Mouse (Mus musculus): Measurements from ENCODE around the gene Akt1s1. TPM values are rescaled to one million over a fixed set of nuclear protein-coding genes. Genes with fewer than 3 reads are reported as not detected.

The Akt1s1 gene
- polyA plus RNA-seq, 1 experiment from 2014 or later, result 38.0 TPM

GRCm38 (mm10) chr7:44814952-44815553 is 33.7 kb upstream of the Akt1s1 start:
- H3K9ac ChIP-seq (ENCODE audit: low read depth, low read length), result peak overlapping the region; percentile 35; the same call in 1 of the 2 replicates
- H3K36me3 ChIP-seq (ENCODE audit: control insufficient read depth, insufficient read depth, low read length), result no peaks in the 10 kb centered on the region
- no peaks in the 10 kb centered on the region for H3K27me3 ChIP-seq (ENCODE audit: control insufficient read depth, insufficient read depth, low read length)
- H3K27ac ChIP-seq (ENCODE audit: low read depth, low read length), result peak overlapping the region; percentile 93; the same call in 1 of the 2 replicates
- WGBS, result 34% methylated on average over 14 of the region's 14 CpGs
- no peaks in the 10 kb centered on the region for H3K9me3 ChIP-seq (ENCODE audit: control insufficient read depth, low read length)
- H3K4me1 ChIP-seq (replicated peaks; ENCODE audit: control insufficient read depth, insufficient read depth, low read length), result peaks cover 17% of the 10 kb centered on the region
- DNase-seq (ENCODE audit: low spot score) (no peak), ATAC-seq (ENCODE audit: low FRiP score) (peak; percentile 13)
- H3K4me2 ChIP-seq (replicated peaks; ENCODE audit: low read depth, low read length), result peak overlapping the region; percentile 28
- peak overlapping the region; percentile 92 for H3K4me3 ChIP-seq (ENCODE audit: low read depth, low read length)

DNA sequence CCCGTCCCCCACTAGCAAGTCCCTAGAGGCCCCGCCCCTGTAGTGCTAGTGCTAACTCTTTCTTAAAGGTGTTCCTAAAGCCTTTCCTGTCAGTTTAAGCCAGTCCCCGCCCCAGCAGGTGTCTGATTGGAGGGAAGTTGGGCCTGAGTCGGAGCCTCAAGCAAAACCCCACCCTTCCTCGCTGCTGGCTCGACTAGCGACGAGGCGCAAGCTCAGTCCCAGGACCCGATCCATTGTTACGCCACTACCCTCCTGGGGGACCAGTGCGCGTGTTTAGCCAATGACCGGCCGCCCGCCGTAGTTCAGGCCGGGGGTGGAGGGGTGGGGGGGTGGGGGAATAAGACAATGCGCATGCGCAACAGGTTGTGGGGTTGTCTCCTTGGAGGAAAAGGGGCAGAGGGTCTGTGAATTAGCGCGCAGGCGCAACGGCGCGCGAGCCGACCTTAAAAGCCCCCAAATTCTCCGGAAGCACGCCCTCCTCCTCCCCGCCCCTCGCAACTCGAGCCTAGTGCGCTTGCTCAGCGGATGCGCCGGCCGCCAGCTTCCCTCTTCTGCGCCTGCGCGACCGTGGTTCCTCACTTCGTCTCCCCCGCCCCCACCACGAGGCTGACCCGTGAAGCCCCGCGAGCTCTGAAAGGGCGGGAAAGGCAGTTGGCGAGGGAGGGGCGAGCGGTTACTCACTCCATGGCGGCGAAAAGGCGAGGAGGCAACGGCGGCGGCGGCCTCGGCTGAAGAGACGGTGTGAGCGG is 32.9 kb upstream of the Akt1s1 start, which contains the start of the genes Nup62 and Il4i1:
TSS of gene Nup62 (plus strand) at position 368 of the 749 bp plus-strand sequence.
TSS of gene Il4i1 (plus strand) at position 667 of the 749 bp plus-strand sequence.
- H3K36me3 ChIP-seq (ENCODE audit: control insufficient read depth, insufficient read depth, low read length), result no peaks in the 10 kb centered on the region
- ATAC-seq (ENCODE audit: low FRiP score), result peak; percentile 96

GRCm38 (mm10) chr7:44816470-44817021 is 32.2 kb upstream of the Akt1s1 start, which contains the start of gene Atf5:
Gene Atf5 (minus strand): TSS chr7:44816658.
- WGBS, result 1% methylated on average over 52 of the region's 57 CpGs
- H3K4me2 ChIP-seq (replicated peaks; ENCODE audit: low read depth, low read length), result peak within 1 kb of the TSS; percentile 80
- peak; percentile 26 for ATAC-seq (ENCODE audit: low FRiP score)
- H3K9ac ChIP-seq (ENCODE audit: low read depth, low read length), result peak within 1 kb of the TSS; percentile 95
- no peaks in the 10 kb centered on the region for H3K36me3 ChIP-seq (ENCODE audit: control insufficient read depth, insufficient read depth, low read length)
- H3K27ac ChIP-seq (ENCODE audit: low read depth, low read length), result peak within 1 kb of the TSS; percentile 93
- H3K27me3 ChIP-seq (ENCODE audit: control insufficient read depth, insufficient read depth, low read length), result no peaks in the 10 kb centered on the region
- H3K4me3 ChIP-seq (ENCODE audit: low read depth, low read length), result peak within 1 kb of the TSS; percentile 92
- H3K9me3 ChIP-seq (ENCODE audit: control insufficient read depth, low read length), result no peaks in the 10 kb centered on the region
- peak; percentile 75 for DNase-seq (ENCODE audit: low spot score)
- peaks cover 17% of the 10 kb centered on the region for H3K4me1 ChIP-seq (replicated peaks; ENCODE audit: control insufficient read depth, insufficient read depth, low read length)

More for the DNA sequence above, 32.9 kb upstream of the Akt1s1 start, which contains the start of the genes Nup62 and Il4i1:
- Histone ChIP-seq H3K4me1 (replicated peaks; ENCODE audit: control insufficient read depth, insufficient read depth, low read length) (peaks cover 17% of the 10 kb centered on the region), H3K4me3 (ENCODE audit: low read depth, low read length) (peak within 1 kb of the TSS; percentile 92), H3K9me3 (ENCODE audit: control insufficient read depth, low read length) (no peaks in the 10 kb centered on the region), H3K27ac (ENCODE audit: low read depth, low read length) (peak within 1 kb of the TSS; percentile 93), H3K4me2 (replicated peaks; ENCODE audit: low read depth, low read length) (peak within 1 kb of the TSS; percentile 80), H3K27me3 (ENCODE audit: control insufficient read depth, insufficient read depth, low read length) (no peaks in the 10 kb centered on the region), H3K9ac (ENCODE audit: low read depth, low read length) (peak within 1 kb of the TSS; percentile 95)
- peak; percentile 100 for DNase-seq (ENCODE audit: low spot score)
- under 1% methylated on average over 54 of the region's 62 CpGs for WGBS

DNA sequence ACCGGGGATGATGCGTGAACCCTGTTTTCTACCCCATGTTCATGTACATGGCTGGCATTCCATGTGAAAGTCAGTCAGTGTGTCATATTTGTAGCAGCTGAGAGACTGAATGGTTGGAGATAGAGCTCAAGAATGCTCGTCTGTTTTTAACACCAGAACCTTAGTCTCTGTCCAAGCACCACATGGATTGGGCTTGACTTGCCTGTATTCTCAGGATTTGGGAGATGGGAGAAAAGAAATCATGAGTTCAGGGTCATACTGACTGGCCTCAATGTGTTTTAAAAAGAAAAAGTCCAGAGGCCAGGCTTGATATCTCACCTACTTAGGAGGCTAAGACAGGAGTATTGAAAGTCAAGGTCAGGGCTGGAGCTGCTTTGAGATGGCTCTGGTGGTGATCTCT is 31.4 kb upstream of the Akt1s1 start:
- no peaks in the 10 kb centered on the region for H3K36me3 ChIP-seq (ENCODE audit: control insufficient read depth, insufficient read depth, low read length)
- no peak for ATAC-seq (ENCODE audit: low FRiP score)
- no peaks in the 10 kb centered on the region for H3K9me3 ChIP-seq (ENCODE audit: control insufficient read depth, low read length)
- H3K27me3 ChIP-seq (ENCODE audit: control insufficient read depth, insufficient read depth, low read length), result no peaks in the 10 kb centered on the region
- H3K4me1 ChIP-seq (replicated peaks; ENCODE audit: control insufficient read depth, insufficient read depth, low read length), result peaks cover 17% of the 10 kb centered on the region
- DNase-seq (ENCODE audit: low spot score), result no peak
- H3K27ac ChIP-seq (ENCODE audit: low read depth, low read length), result no peak overlapping the region
- peak overlapping the region; percentile 95 for H3K9ac ChIP-seq (ENCODE audit: low read depth, low read length)
- H3K4me2 ChIP-seq (replicated peaks; ENCODE audit: low read depth, low read length), result peak overlapping the region; percentile 80
- 25% methylated on average over 3 of the region's 3 CpGs for WGBS
- H3K4me3 ChIP-seq (ENCODE audit: low read depth, low read length), result peak overlapping the region; percentile 92

- 0 out of 2 replicates have a peak overlapping the region, but pooled peaks have one; percentile 95 for H3K9ac ChIP-seq (ENCODE audit: low read depth, low read length)
- no peaks in the 10 kb centered on the region for H3K27me3 ChIP-seq (ENCODE audit: control insufficient read depth, insufficient read depth, low read length)
- peaks cover 17% of the 10 kb centered on the region for H3K4me1 ChIP-seq (replicated peaks; ENCODE audit: control insufficient read depth, insufficient read depth, low read length)
- no peaks in the 10 kb centered on the region for H3K9me3 ChIP-seq (ENCODE audit: control insufficient read depth, low read length)
- no peaks in the 10 kb centered on the region for H3K36me3 ChIP-seq (ENCODE audit: control insufficient read depth, insufficient read depth, low read length)
- 39% methylated on average over 2 of the region's 2 CpGs for WGBS
- peak overlapping the region; percentile 80 for H3K4me2 ChIP-seq (replicated peaks; ENCODE audit: low read depth, low read length)
- H3K27ac ChIP-seq (ENCODE audit: low read depth, low read length), result no peak overlapping the region
- no peak for DNase-seq (ENCODE audit: low spot score)
- no peak for ATAC-seq (ENCODE audit: low FRiP score)
- peak overlapping the region; percentile 92 for H3K4me3 ChIP-seq (ENCODE audit: low read depth, low read length)
These were observed 30.6 kb upstream of the Akt1s1 start for GRCm38 (mm10) chr7:44818164-44818563.

- peak; percentile 22 for DNase-seq (ENCODE audit: low spot score)
- H3K4me2 ChIP-seq (replicated peaks; ENCODE audit: low read depth, low read length), result peak overlapping the region; percentile 80
- no peak overlapping the region for H3K27ac ChIP-seq (ENCODE audit: low read depth, low read length)
- no peaks in the 10 kb centered on the region for H3K27me3 ChIP-seq (ENCODE audit: control insufficient read depth, insufficient read depth, low read length)
- no peaks in the 10 kb centered on the region for H3K36me3 ChIP-seq (ENCODE audit: control insufficient read depth, insufficient read depth, low read length)
- H3K4me1 ChIP-seq (replicated peaks; ENCODE audit: control insufficient read depth, insufficient read depth, low read length), result peaks cover 17% of the 10 kb centered on the region
- peak overlapping the region; percentile 92 for H3K4me3 ChIP-seq (ENCODE audit: low read depth, low read length)
- no peaks in the 10 kb centered on the region for H3K9me3 ChIP-seq (ENCODE audit: control insufficient read depth, low read length)
- H3K9ac ChIP-seq (ENCODE audit: low read depth, low read length), result peak overlapping the region; percentile 21; the same call in 1 of the 2 replicates
- WGBS, result 58% methylated on average over 6 of the region's 6 CpGs
- no peak for ATAC-seq (ENCODE audit: low FRiP score)
These were observed 30.0 kb upstream of the Akt1s1 start for GRCm38 (mm10) chr7:44818751-44819235.

GRCm38 (mm10) chr7:44819391-44819790 is 29.4 kb upstream of the Akt1s1 start:
- Histone ChIP-seq H3K4me1 (replicated peaks; ENCODE audit: control insufficient read depth, insufficient read depth, low read length) (peaks cover 17% of the 10 kb centered on the region), H3K27me3 (ENCODE audit: control insufficient read depth, insufficient read depth, low read length) (no peaks in the 10 kb centered on the region), H3K36me3 (ENCODE audit: control insufficient read depth, insufficient read depth, low read length) (no peaks in the 10 kb centered on the region), H3K9ac (ENCODE audit: low read depth, low read length) (peak overlapping the region; percentile 21; the same call in 1 of the 2 replicates), H3K9me3 (ENCODE audit: control insufficient read depth, low read length) (no peaks in the 10 kb centered on the region), H3K27ac (ENCODE audit: low read depth, low read length) (no peak overlapping the region), H3K4me2 (replicated peaks; ENCODE audit: low read depth, low read length) (peak overlapping the region; percentile 80), H3K4me3 (ENCODE audit: low read depth, low read length) (peak overlapping the region; percentile 92; the same call in 1 of the 2 replicates)
- no peak for ATAC-seq (ENCODE audit: low FRiP score)
- no peak for DNase-seq (ENCODE audit: low spot score)
- WGBS, result 91% methylated on average over 2 of the region's 2 CpGs

DNA sequence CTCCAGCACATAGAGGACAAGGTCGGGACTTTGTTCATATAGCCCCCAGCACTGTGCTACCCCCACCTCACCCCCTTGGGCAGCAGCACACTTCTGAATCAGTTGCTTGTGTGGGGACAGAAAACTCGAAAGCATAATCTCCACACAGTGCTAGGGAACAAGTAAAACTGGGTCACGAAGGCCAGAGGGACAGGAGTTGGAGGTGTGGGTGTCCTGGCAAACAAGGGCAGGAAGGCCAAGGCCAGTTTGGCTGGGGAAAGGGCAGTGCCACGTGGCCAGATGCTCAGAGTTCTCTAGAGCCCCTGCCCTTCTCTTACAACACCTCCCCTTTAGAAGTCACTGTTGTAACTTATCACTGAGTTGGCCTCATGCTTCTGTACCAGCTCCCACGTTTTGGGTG is 28.9 kb upstream of the Akt1s1 start:
- Histone ChIP-seq H3K4me1 (replicated peaks; ENCODE audit: control insufficient read depth, insufficient read depth, low read length) (peaks cover 16% of the 10 kb centered on the region), H3K4me2 (replicated peaks; ENCODE audit: low read depth, low read length) (no peak overlapping the region), H3K36me3 (ENCODE audit: control insufficient read depth, insufficient read depth, low read length) (no peaks in the 10 kb centered on the region), H3K27ac (ENCODE audit: low read depth, low read length) (no peak overlapping the region), H3K27me3 (ENCODE audit: control insufficient read depth, insufficient read depth, low read length) (no peaks in the 10 kb centered on the region), H3K4me3 (ENCODE audit: low read depth, low read length) (no peak overlapping the region), H3K9ac (ENCODE audit: low read depth, low read length) (no peak overlapping the region), H3K9me3 (ENCODE audit: control insufficient read depth, low read length) (no peaks in the 10 kb centered on the region)
- DNase-seq (ENCODE audit: low spot score) (no peak), ATAC-seq (ENCODE audit: low FRiP score) (no peak)
- 73% methylated on average over 5 of the region's 5 CpGs for WGBS

Measured in hindbrain, embryonic 11.5 days (tissue).